Mouse (Mus musculus) embryonic facial prominence, embryonic 15.5 days (tissue): ENCODE results near the gene Gm4871. TPM values are rescaled to one million over a fixed set of nuclear protein-coding genes. Genes with fewer than 3 reads are reported as not detected.
A peak's percentile ranks its signal among the peaks of the same experiment; 100 is the strongest.

Experiments
- ATAC-seq: fragments of 200-750 bp; cut with Nextera tagmentation; 2 replicates; pipeline ENCODE4 v1.8.0; 2017; ENCODE audit warnings: low read depth, moderate TSS enrichment; ENCODE audit not compliant: insufficient number of reproducible peaks, low FRiP score, low TSS enrichment
- H3K27ac ChIP-seq: fragments of 300-500 bp; sonication (generic); replicated peaks from 2 replicates; pipeline ENCODE4 v1.5.1; 2015; ENCODE audit warnings: mild to moderate bottlenecking, inconsistent platforms
- H3K27me3 ChIP-seq: fragments of 300-500 bp; sonication (generic); 2 replicates; pipeline ENCODE4 v1.6.1; 2015; ENCODE audit warnings: inconsistent platforms
- H3K36me3 ChIP-seq: fragments of 300-500 bp; sonication (generic); 2 replicates; pipeline ENCODE4 v1.6.1; 2015; ENCODE audit warnings: mild to moderate bottlenecking, inconsistent platforms
- H3K4me1 ChIP-seq: fragments of 300-500 bp; sonication (generic); 2 replicates; pipeline ENCODE4 v1.6.1; 2015; ENCODE audit warnings: inconsistent platforms
- H3K4me2 ChIP-seq: fragments of 300-500 bp; sonication (generic); replicated peaks from 2 replicates; pipeline ENCODE4 v1.6.1; 2015; ENCODE audit warnings: mild to moderate bottlenecking, inconsistent platforms
- H3K4me3 ChIP-seq: fragments of 300-500 bp; sonication (generic); replicated peaks from 2 replicates; pipeline ENCODE4 v1.5.1; 2015; ENCODE audit warnings: mild to moderate bottlenecking, inconsistent platforms
- H3K9ac ChIP-seq: fragments of 300-500 bp; sonication (generic); 2 replicates; pipeline ENCODE4 v1.6.1; 2015; ENCODE audit warnings: inconsistent platforms
- H3K9me3 ChIP-seq: fragments of 300-500 bp; sonication (generic); replicated peaks from 2 replicates; pipeline ENCODE4 v1.6.1; 2016; ENCODE audit warnings: inconsistent platforms
- WGBS: fragments of 180-500 bp; shearing (Covaris S2); methylation state at CpG from one replicate; pipeline ENCODE4 v1.1.7; 2015; 5-methylcytosine and 5-hydroxymethylcytosine counted together
- polyA plus RNA-seq: library from polyadenylated mRNA; unstranded; fragments of >200 nt; fragmentation: Nextera tagmentation; extraction: Ambion mirVana; gene quantifications from 2 replicates; pipeline ENCODE4 v1.2.1, GENCODE M21; 2015

Gene Gm4871
- polyA plus RNA-seq, 1 experiment from 2014 or later, result not detected

DNA sequence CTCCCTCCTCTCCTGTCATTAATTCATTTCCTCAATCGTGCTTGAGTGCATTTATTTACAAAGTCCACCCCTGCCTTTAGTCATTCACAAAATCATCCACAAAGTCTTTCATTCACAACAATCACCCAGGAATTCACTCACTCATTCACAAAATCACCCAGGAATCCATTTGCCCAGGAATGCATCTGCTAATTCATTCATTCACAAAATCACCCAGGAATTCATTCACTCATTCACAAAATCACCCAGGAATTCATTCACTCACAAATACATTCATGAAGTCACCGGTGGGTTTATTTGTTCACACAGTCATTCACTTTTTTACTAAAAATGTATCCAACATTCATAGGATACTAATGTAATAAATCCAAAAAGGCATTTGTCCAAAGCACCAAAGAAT is 42.5 kb downstream of the Gm4871 start:
- H3K4me1 ChIP-seq, result no peaks in the 10 kb centered on the region
- no peaks in the 10 kb centered on the region for H3K27me3 ChIP-seq
- no peak overlapping the region for H3K4me3 ChIP-seq
- H3K27ac ChIP-seq, result no peak overlapping the region
- 59% methylated on average over 2 of the region's 2 CpGs for WGBS
- H3K9me3 ChIP-seq, result no peaks in the 10 kb centered on the region
- H3K36me3 ChIP-seq, result no peaks in the 10 kb centered on the region
- H3K4me2 ChIP-seq, result no peak overlapping the region
- H3K9ac ChIP-seq, result no peak overlapping the region
- no peak for ATAC-seq

DNA sequence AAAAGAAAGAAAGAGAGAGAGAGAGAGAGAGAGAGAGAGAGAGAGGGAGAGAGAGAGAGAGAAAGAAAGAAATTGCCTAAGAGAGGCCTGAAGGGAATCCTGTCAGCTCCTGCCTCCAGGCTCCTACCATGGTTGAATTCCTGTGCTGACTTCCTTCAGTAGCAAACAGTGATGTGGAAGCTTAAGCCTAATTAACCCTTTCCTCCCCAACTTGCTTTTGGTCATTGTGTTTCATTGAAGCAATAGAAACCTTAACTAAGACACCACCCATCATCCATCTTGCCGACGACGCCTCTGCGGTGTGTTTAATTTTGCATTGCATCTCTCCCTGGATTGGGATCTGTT is 43.5 kb downstream of the Gm4871 start:
- no peaks in the 10 kb centered on the region for H3K9me3 ChIP-seq
- H3K27me3 ChIP-seq, result no peaks in the 10 kb centered on the region
- H3K27ac ChIP-seq, result no peak overlapping the region
- 80% methylated on average over 4 of the region's 4 CpGs for WGBS
- H3K4me1 ChIP-seq, result no peaks in the 10 kb centered on the region
- no peak for ATAC-seq
- H3K4me2 ChIP-seq, result no peak overlapping the region
- H3K4me3 ChIP-seq, result no peak overlapping the region
- no peaks in the 10 kb centered on the region for H3K36me3 ChIP-seq
- no peak overlapping the region for H3K9ac ChIP-seq

DNA sequence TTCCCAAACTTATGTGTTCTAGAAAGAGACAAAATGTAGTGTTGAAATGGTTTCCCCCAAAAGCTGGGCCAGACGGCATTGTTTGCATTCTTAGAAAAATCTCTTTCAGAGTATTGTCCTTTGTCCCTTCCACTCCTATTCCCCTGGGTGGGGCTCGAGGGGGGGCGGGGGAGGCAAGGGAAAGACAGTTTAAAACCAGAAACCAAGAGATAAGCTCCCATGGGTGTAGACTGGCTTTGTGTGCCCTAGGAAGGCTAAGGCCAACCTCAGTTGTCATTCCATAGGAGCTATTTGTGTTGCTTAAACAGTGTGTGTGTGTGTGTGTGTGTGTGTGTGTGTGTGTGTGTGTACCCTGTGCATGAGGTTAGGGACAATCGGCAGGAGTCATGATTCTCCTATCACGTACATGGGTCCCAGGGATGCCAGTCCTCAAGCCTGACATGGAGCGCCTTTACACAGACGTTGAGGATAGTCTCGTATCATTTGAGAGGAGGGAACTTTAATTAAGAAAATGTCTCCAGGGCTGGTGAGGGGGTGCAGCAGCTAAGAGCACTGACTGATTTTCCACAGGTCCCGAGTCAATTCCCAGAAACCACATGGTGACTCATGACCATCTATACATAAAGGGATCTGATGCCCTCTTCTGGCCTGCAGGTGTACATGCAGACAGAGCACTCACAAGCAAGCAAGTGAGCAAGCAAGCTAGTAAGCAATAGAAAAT is 44.1 kb downstream of the Gm4871 start:
- WGBS, result 44% methylated on average over 9 of the region's 9 CpGs
- 0 out of 2 replicates have a peak, but pooled peaks have one; percentile 26 for ATAC-seq
- no peaks in the 10 kb centered on the region for H3K27me3 ChIP-seq
- no peaks in the 10 kb centered on the region for H3K36me3 ChIP-seq
- no peaks in the 10 kb centered on the region for H3K4me1 ChIP-seq
- H3K27ac ChIP-seq, result no peak overlapping the region
- no peaks in the 10 kb centered on the region for H3K9me3 ChIP-seq
- no peak overlapping the region for H3K4me3 ChIP-seq
- H3K9ac ChIP-seq, result no peak overlapping the region
- no peak overlapping the region for H3K4me2 ChIP-seq

DNA sequence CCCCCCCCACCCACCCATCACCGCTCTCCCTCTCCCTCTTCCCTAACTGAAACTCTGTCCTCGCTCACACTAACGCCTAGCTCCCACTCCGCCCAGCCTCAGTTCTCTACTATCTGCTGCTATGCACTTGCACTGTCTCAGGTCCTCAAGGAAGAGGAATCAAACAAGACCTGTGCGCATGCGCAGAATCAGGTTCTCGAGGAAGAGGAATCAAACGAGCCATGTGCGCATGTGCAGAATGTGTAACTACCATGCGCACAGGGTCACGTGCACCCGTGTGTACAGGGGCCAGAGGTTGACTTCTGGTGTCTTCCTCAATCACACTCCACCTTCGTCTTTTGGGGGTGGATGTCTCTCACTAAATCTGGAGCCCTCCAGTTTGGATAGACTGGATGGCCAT is 45.0 kb downstream of the Gm4871 start:
- H3K4me1 ChIP-seq, result no peaks in the 10 kb centered on the region
- ATAC-seq, result no peak
- no peak overlapping the region for H3K4me3 ChIP-seq
- 83% methylated on average over 13 of the region's 13 CpGs for WGBS
- no peaks in the 10 kb centered on the region for H3K27me3 ChIP-seq
- no peak overlapping the region for H3K4me2 ChIP-seq
- H3K9ac ChIP-seq, result no peak overlapping the region
- H3K9me3 ChIP-seq, result no peaks in the 10 kb centered on the region
- H3K27ac ChIP-seq, result no peak overlapping the region
- no peaks in the 10 kb centered on the region for H3K36me3 ChIP-seq

DNA sequence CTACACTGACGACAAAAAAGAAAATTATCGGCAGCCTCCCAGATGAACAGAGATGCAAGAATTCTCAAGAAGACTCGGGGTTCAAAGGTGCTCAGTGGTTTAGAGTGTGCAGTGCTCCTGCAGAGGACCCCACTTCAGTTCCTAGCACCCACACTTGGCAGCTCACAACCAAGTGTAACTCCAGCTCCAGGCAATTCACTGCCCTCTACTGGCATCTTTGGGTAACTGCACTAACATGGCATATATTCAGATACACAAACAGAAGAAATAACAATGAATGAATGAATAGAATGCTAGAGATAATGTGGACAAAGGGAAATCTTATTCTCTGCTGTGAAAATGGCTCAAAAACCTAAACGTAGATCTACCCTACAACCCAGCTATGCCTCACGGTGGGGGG is 47.7 kb downstream of the Gm4871 start:
- no peak for ATAC-seq
- H3K4me2 ChIP-seq, result no peak overlapping the region
- H3K9ac ChIP-seq, result no peak overlapping the region
- no peaks in the 10 kb centered on the region for H3K27me3 ChIP-seq
- H3K36me3 ChIP-seq, result no peaks in the 10 kb centered on the region
- 93% methylated on average over 5 of the region's 5 CpGs for WGBS
- H3K9me3 ChIP-seq, result no peaks in the 10 kb centered on the region
- H3K27ac ChIP-seq, result no peak overlapping the region
- no peaks in the 10 kb centered on the region for H3K4me1 ChIP-seq
- H3K4me3 ChIP-seq, result no peak overlapping the region

DNA sequence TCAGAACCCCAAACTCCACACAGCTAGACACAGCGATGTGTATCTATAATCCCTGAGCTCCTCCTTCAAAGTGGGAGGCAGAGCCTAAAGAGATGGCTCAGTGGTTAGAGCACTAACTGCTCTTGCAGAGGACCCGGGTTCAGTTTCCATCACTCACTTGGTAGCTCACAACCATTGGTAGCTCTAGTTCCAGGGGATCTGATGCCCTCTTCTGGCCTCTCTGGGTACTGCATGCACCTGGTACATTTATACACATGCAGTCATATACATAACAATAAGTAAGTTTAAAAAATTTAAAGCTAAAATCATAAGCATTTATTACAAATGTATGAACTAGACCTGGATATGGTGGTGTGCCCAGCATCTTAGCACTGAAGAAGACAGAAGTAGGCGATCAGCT is 49.3 kb downstream of the Gm4871 start:
- no peaks in the 10 kb centered on the region for H3K4me1 ChIP-seq
- no peak overlapping the region for H3K9ac ChIP-seq
- no peaks in the 10 kb centered on the region for H3K9me3 ChIP-seq
- ATAC-seq, result no peak
- no peaks in the 10 kb centered on the region for H3K27me3 ChIP-seq
- no peaks in the 10 kb centered on the region for H3K36me3 ChIP-seq
- no peak overlapping the region for H3K27ac ChIP-seq
- H3K4me3 ChIP-seq, result no peak overlapping the region
- H3K4me2 ChIP-seq, result no peak overlapping the region
- 95% methylated on average over 3 of the region's 3 CpGs for WGBS

Other genes starting within 250 kb of the Gm4871 start
- 18.5 and 19.3 TPM in 2 replicates for gene Smurf1, start 66.9 kb downstream of the Gm4871 start, polyA plus RNA-seq
- gene 1700018F24Rik, start 10.2 kb upstream of the Gm4871 start, polyA plus RNA-seq, result 0.14 and 0.15 TPM in 2 replicates
- 143 and 147 TPM in 2 replicates for gene Arpc1a, start 51.1 kb upstream of the Gm4871 start, polyA plus RNA-seq
- not detected in 2 replicates for gene Kpna7, start 51.3 kb upstream of the Gm4871 start, polyA plus RNA-seq
- gene Arpc1b, start 81.5 kb upstream of the Gm4871 start, polyA plus RNA-seq, result 310 and 324 TPM in 2 replicates
- 93.7 and 108 TPM in 2 replicates for gene Pdap1, start 107.5 kb upstream of the Gm4871 start, polyA plus RNA-seq
- 178 and 183 TPM in 2 replicates for gene Bud31, start 107.6 kb upstream of the Gm4871 start, polyA plus RNA-seq
- 16.9 and 18.0 TPM in 2 replicates for gene Ptcd1, start 134.4 kb upstream of the Gm4871 start, polyA plus RNA-seq
- gene Cpsf4, start 134.5 kb upstream of the Gm4871 start, polyA plus RNA-seq, result 46.3 and 47.6 TPM in 2 replicates
- gene Atp5j2, start 159.3 kb upstream of the Gm4871 start, polyA plus RNA-seq, result 616 and 640 TPM in 2 replicates
- gene Zkscan14, start 169.1 kb upstream of the Gm4871 start, polyA plus RNA-seq, result 11.8 and 12.5 TPM in 2 replicates
- gene Zkscan5, start 171.8 kb upstream of the Gm4871 start, polyA plus RNA-seq, result 13.6 and 13.7 TPM in 2 replicates
- 33.4 and 37.1 TPM in 2 replicates for gene Zfp655, start 199.0 kb upstream of the Gm4871 start, polyA plus RNA-seq
- 0.61 and 0.83 TPM in 2 replicates for gene Zscan25, start 247.7 kb upstream of the Gm4871 start, polyA plus RNA-seq